Mouse (Mus musculus) MEL (cell line): ENCODE data around the gene Actrt2. TPM values are rescaled to one million over a fixed set of nuclear protein-coding genes. Genes with fewer than 3 reads are reported as not detected.

ENCODE experiments used
- DNase-seq: peaks from one replicate; pipeline ENCODE4 v3.0.0; 2011; ENCODE audit warnings: low read depth, low spot score
- H3K27ac ChIP-seq: 2 replicates; pipeline ENCODE4 v1.5.1; 2012; ENCODE audit warnings: low read depth, mild to moderate bottlenecking, control low read depth, low read length, moderate library complexity; ENCODE audit not compliant: control insufficient read depth
- H3K27me3 ChIP-seq, 2 experiments: fragments of 150-350 bp in 1 of 2; sonication (generic) in 1 of 2; 2 replicates each; pipeline ENCODE4 v1.6.1; 2012; ENCODE audit warnings: low read length in 2 of 2, mild to moderate bottlenecking in 2 of 2, improper control_type of control experiment in 1 of 2, moderate library complexity in 1 of 2; ENCODE audit not compliant: insufficient read depth in 2 of 2, control insufficient read depth in 1 of 2
- H3K36me3 ChIP-seq, 2 experiments: 2 replicates each; pipeline ENCODE4 v1.6.1; 2012 to 2014; ENCODE audit warnings: low read length in 2 of 2, improper control_type of control experiment in 1 of 2, inconsistent platforms in 1 of 2, mild to moderate bottlenecking in 1 of 2; ENCODE audit not compliant: insufficient read depth in 2 of 2, control insufficient read depth in 1 of 2
- H3K4me1 ChIP-seq, 2 experiments: fragments of 150-350 bp in 1 of 2; sonication (generic) in 1 of 2; 2 replicates each; pipeline ENCODE4 v1.6.1; 2012; ENCODE audit warnings: low read length in 2 of 2, improper control_type of control experiment in 1 of 2, mild to moderate bottlenecking in 1 of 2; ENCODE audit not compliant: insufficient read depth in 2 of 2, control insufficient read depth in 1 of 2
- H3K4me3 ChIP-seq, 2 experiments: fragments of 150-350 bp in 1 of 2; sonication (generic) in 1 of 2; 2 replicates each; pipeline ENCODE4 v1.5.1; 2012; ENCODE audit warnings: low read depth in 2 of 2, low read length in 2 of 2, mild to moderate bottlenecking in 2 of 2, moderate library complexity in 2 of 2, control low read depth in 1 of 2, improper control_type of control experiment in 1 of 2; ENCODE audit not compliant: control insufficient read depth in 1 of 2, insufficient read depth in 1 of 2
- H3K79me2 ChIP-seq: 2 replicates; pipeline ENCODE4 v1.6.1; 2012; ENCODE audit warnings: mild to moderate bottlenecking, low read length, moderate library complexity; ENCODE audit not compliant: control insufficient read depth, poor library complexity, insufficient read depth
- H3K9ac ChIP-seq: 2 replicates; pipeline ENCODE4 v1.6.1; 2012; ENCODE audit warnings: low read depth, mild to moderate bottlenecking, control low read depth, low read length, moderate library complexity; ENCODE audit not compliant: control insufficient read depth, poor library complexity, severe bottlenecking
- H3K9me3 ChIP-seq: fragments of 150-350 bp; sonication (generic); replicated peaks from 2 replicates; pipeline ENCODE4 v1.6.1; 2012; ENCODE audit warnings: mild to moderate bottlenecking, low read length, improper control_type of control experiment, moderate library complexity; ENCODE audit not compliant: insufficient read depth
- BHLHE40 ChIP-seq: IDR thresholded peaks from 2 replicates; pipeline ENCODE4 v1.6.1; 2012; ENCODE audit warnings: low read depth, mild to moderate bottlenecking, inconsistent platforms, low read length, improper control_type of control experiment, borderline replicate concordance
- CHD1 ChIP-seq: IDR thresholded peaks from 2 replicates; pipeline ENCODE4 v1.6.1; 2012; ENCODE audit warnings: low read depth, mild to moderate bottlenecking, inconsistent platforms, low read length, improper control_type of control experiment
- CHD2 ChIP-seq: IDR thresholded peaks from 2 replicates; pipeline ENCODE4 v1.6.1; 2011; ENCODE audit warnings: low read length, improper control_type of control experiment
- CTCF ChIP-seq, 3 experiments: IDR thresholded peaks in 2 of 3; conservative IDR thresholded peaks in 1 of 3; 2 replicates each; pipeline ENCODE4 v1.5.1; 2011 to 2012; ENCODE audit warnings: low read length in 3 of 3, low read depth in 2 of 3, mild to moderate bottlenecking in 2 of 3, improper control_type of control experiment in 1 of 3, inconsistent platforms in 1 of 3, mixed read lengths in 1 of 3, moderate library complexity in 1 of 3; ENCODE audit not compliant: control insufficient read depth in 1 of 3, insufficient read depth in 1 of 3, poor library complexity in 1 of 3, severe bottlenecking in 1 of 3
- E2F4 ChIP-seq: IDR thresholded peaks from 2 replicates; pipeline ENCODE4 v1.6.1; 2011; ENCODE audit warnings: low read depth, low read length, improper control_type of control experiment, borderline replicate concordance
- EP300 ChIP-seq, 2 experiments: IDR thresholded peaks; 2 replicates each; pipeline ENCODE4 v1.6.1; 2011; ENCODE audit warnings: improper control_type of control experiment in 2 of 2, low read length in 2 of 2, low read depth in 1 of 2, mild to moderate bottlenecking in 1 of 2
- ETS1 ChIP-seq: IDR thresholded peaks from 2 replicates; pipeline ENCODE4 v1.6.1; 2012; ENCODE audit warnings: low read depth, mild to moderate bottlenecking, inconsistent platforms, low read length, improper control_type of control experiment, moderate library complexity
- MAFK ChIP-seq: IDR thresholded peaks from 2 replicates; pipeline ENCODE4 v1.6.1; 2011; ENCODE audit warnings: low read depth, mild to moderate bottlenecking, low read length, improper control_type of control experiment, borderline replicate concordance
- MAX ChIP-seq: IDR thresholded peaks from 2 replicates; pipeline ENCODE4 v1.6.1; 2011; ENCODE audit warnings: low read length, improper control_type of control experiment
- MYB ChIP-seq: IDR thresholded peaks from 2 replicates; pipeline ENCODE4 v1.6.1; 2011; ENCODE audit warnings: mild to moderate bottlenecking, low read depth, low read length, improper control_type of control experiment
- MYC ChIP-seq: IDR thresholded peaks from 2 replicates; pipeline ENCODE4 v1.6.1; 2011; ENCODE audit warnings: low read depth, mild to moderate bottlenecking, low read length, improper control_type of control experiment, moderate library complexity
- NELFE ChIP-seq: IDR thresholded peaks from 2 replicates; pipeline ENCODE4 v1.6.1; 2011; ENCODE audit warnings: low read depth, low read length, improper control_type of control experiment
- POLR2A ChIP-seq, 2 experiments: IDR thresholded peaks; 2 replicates each; pipeline ENCODE4 v1.6.1; 2011 to 2012; ENCODE audit warnings: low read length in 2 of 2, mild to moderate bottlenecking in 2 of 2, control low read depth in 1 of 2, improper control_type of control experiment in 1 of 2, low read depth in 1 of 2, moderate library complexity in 1 of 2; ENCODE audit not compliant: control insufficient read depth in 1 of 2, insufficient read depth in 1 of 2, poor library complexity in 1 of 2
- POLR2AphosphoS2 ChIP-seq: IDR thresholded peaks from 2 replicates; pipeline ENCODE4 v1.6.1; 2011; ENCODE audit warnings: low read length, improper control_type of control experiment
- RAD21 ChIP-seq: IDR thresholded peaks from 2 replicates; pipeline ENCODE4 v1.6.1; 2011; ENCODE audit warnings: mild to moderate bottlenecking, low read depth, low read length, improper control_type of control experiment
- SIN3A ChIP-seq: IDR thresholded peaks from 2 replicates; pipeline ENCODE4 v1.6.1; 2012; ENCODE audit warnings: low read length, improper control_type of control experiment, inconsistent platforms
- SMC3 ChIP-seq: IDR thresholded peaks from 2 replicates; pipeline ENCODE4 v1.6.1; 2011; ENCODE audit warnings: low read depth, low read length, improper control_type of control experiment
- TCF12 ChIP-seq: IDR thresholded peaks from 2 replicates; pipeline ENCODE4 v1.6.1; 2014; ENCODE audit warnings: low read depth, mild to moderate bottlenecking, inconsistent platforms, low read length, improper control_type of control experiment, moderate library complexity
- USF1 ChIP-seq: IDR thresholded peaks from 2 replicates; pipeline ENCODE4 v1.6.1; 2014; ENCODE audit warnings: low read depth, mild to moderate bottlenecking, inconsistent platforms, low read length, improper control_type of control experiment, moderate library complexity
- ZC3H11A ChIP-seq: IDR thresholded peaks from 2 replicates; pipeline ENCODE4 v1.6.1; 2012; ENCODE audit warnings: low read depth, mild to moderate bottlenecking, inconsistent platforms, low read length, improper control_type of control experiment
- ZKSCAN1 ChIP-seq: IDR thresholded peaks from 2 replicates; pipeline ENCODE4 v1.6.1; 2012; ENCODE audit warnings: low read depth, mild to moderate bottlenecking, inconsistent platforms, low read length, improper control_type of control experiment, moderate library complexity
- polyA plus RNA-seq, 2 experiments: library from polyadenylated mRNA; stranded (reverse) in 1 of 2; unstranded in 1 of 2; fragments of >175 nt in 1 of 2; fragments of >200 nt in 1 of 2; gene quantifications; 2 replicates each; pipeline versions ENCODE4 v1.2.1 to v1.2.4; 2012; ENCODE audit warnings: low replicate concordance in 2 of 2, low read depth in 1 of 2; ENCODE audit not compliant: insufficient read length in 2 of 2, insufficient read depth in 1 of 2, missing spikeins in 1 of 2
- total RNA-seq: library from RNA; depleted of rRNA; stranded (reverse); fragments of 300-350 nt; gene quantifications from 2 replicates; pipeline ENCODE4 v1.2.3, GENCODE M21; 2012

The Actrt2 gene
- total and polyA plus RNA-seq, 3 experiments = not detected

- no peaks in the 10 kb centered on the region for H3K79me2 ChIP-seq
- DNase-seq = no peak
- H3K4me3 ChIP-seq = no peak overlapping the region
- no peaks in the 10 kb centered on the region for H3K9me3 ChIP-seq
- TF ChIP-seq MAX (no peak), NELFE (no peak), ZC3H11A (no peak), POLR2A (IDR thresholded peaks at IDR 0.05; ENCODE audit: control insufficient read depth in 1 of 2, insufficient read depth in 1 of 2, low read depth in 1 of 2, low read length in 2 of 2, poor library complexity in 1 of 2) (no peak), RAD21 (no peak), POLR2AphosphoS2 (no peak), TCF12 (no peak), EP300 (IDR thresholded peaks at IDR 0.05; ENCODE audit: low read depth in 1 of 2, low read length in 2 of 2) (no peak), ETS1 (no peak), CHD1 (no peak)
- TF ChIP-seq, all 39 proteins: peak for 0
- no peak overlapping the region for H3K27ac ChIP-seq
- no peaks in the 10 kb centered on the region for H3K36me3 ChIP-seq
- no peak overlapping the region for H3K9ac ChIP-seq
- H3K4me1 ChIP-seq = no peaks in the 10 kb centered on the region
- no peaks in the 10 kb centered on the region for H3K27me3 ChIP-seq
These were observed 29.8 kb upstream of the Actrt2 start for GRCm38 (mm10) chr4:154697476-154697875.

- Histone ChIP-seq H3K79me2 (no peaks in the 10 kb centered on the region), H3K36me3 (no peaks in the 10 kb centered on the region), H3K27me3 (no peaks in the 10 kb centered on the region), H3K9ac (no peak overlapping the region), H3K4me1 (no peaks in the 10 kb centered on the region), H3K4me3 (no peak overlapping the region), H3K27ac (no peak overlapping the region), H3K9me3 (no peaks in the 10 kb centered on the region)
- TF ChIP-seq CHD1 (no peak), MYB (no peak), ZC3H11A (no peak), SIN3A (no peak), TCF12 (no peak)
- DNase-seq = no peak
These were observed 28.9 kb upstream of the Actrt2 start for GRCm38 (mm10) chr4:154696552-154696951.

DNA sequence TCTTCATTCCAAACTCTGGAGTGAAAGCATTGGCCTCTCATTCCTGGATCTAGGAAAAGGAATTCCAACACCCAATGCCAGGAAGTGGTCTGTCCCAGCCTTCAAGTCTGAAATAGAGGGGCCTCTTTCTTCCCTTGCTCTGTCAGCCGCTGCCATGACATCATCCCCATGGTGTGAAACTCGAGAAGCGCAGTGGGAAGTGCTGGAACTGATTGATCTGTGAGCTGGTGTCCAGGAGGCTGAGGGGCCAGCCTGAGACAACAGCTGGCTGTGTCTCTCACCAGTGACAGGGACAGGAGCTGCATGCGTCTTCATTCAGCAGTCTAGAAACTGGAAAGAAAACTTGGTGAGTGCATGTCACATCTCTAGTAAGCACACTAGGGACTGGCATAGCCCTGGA lies 28.5 kb upstream of the Actrt2 start:
- H3K27me3 ChIP-seq = no peaks in the 10 kb centered on the region
- TF ChIP-seq BHLHE40 = no peak
- TF ChIP-seq USF1 = no peak
- no peak for TF ChIP-seq SMC3
- no peak for TF ChIP-seq CTCF (IDR thresholded peaks at IDR 0.05 in 2 of 3, conservative IDR thresholded peaks at IDR 0.05 in 1 of 3; ENCODE audit: control insufficient read depth in 1 of 3, insufficient read depth in 1 of 3, low read depth in 2 of 3, low read length in 3 of 3, poor library complexity in 1 of 3, severe bottlenecking in 1 of 3)
- no peak for TF ChIP-seq TCF12
- no peak for TF ChIP-seq SIN3A
- TF ChIP-seq ZKSCAN1 = no peak
- no peak for TF ChIP-seq RAD21
- TF ChIP-seq MYC = no peak
- TF ChIP-seq EP300 (IDR thresholded peaks at IDR 0.05; ENCODE audit: low read depth in 1 of 2, low read length in 2 of 2) = no peak
- no peak for TF ChIP-seq E2F4
- TF ChIP-seq CHD1 = no peak
- TF ChIP-seq CHD2 = no peak
- no peak for TF ChIP-seq MAFK
- no peaks in the 10 kb centered on the region for H3K79me2 ChIP-seq
- no peak overlapping the region for H3K27ac ChIP-seq
- H3K9me3 ChIP-seq = no peaks in the 10 kb centered on the region
- no peak overlapping the region for H3K9ac ChIP-seq
- no peaks in the 10 kb centered on the region for H3K4me1 ChIP-seq
- DNase-seq = no peak
- H3K4me3 ChIP-seq = no peak overlapping the region
- no peaks in the 10 kb centered on the region for H3K36me3 ChIP-seq
